Mouse (Mus musculus) bone marrow, adult 2 months (tissue): ENCODE measurements at regions not wholly inside any gene's neighbourhood (a gene's known extent, or its start where the extent isn't known, plus 50 kb on each side); places are given as distances from the start of the nearest gene placed in this dataset.

Experiments
- CTCF ChIP-seq: fragments of 200-500 bp; IDR thresholded peaks from 2 replicates; pipeline ENCODE4 v1.5.1; 2011; ENCODE audit warnings: low read length, control low read depth; ENCODE audit not compliant: control insufficient read depth, insufficient read depth
- POLR2A ChIP-seq: fragments of 200-500 bp; IDR thresholded peaks from 2 replicates; pipeline ENCODE4 v1.6.1; 2011; ENCODE audit warnings: low read depth, mild to moderate bottlenecking, control low read depth, low read length, borderline replicate concordance; ENCODE audit not compliant: control insufficient read depth

- TF ChIP-seq POLR2A (no peak), CTCF (no peak)
These were observed 204.3 kb downstream of the Adam6a start for GRCm38 (mm10) chr12:113747987-113748386.
